Mouse (Mus musculus): ENCODE data around the gene Acp2.

DNA sequence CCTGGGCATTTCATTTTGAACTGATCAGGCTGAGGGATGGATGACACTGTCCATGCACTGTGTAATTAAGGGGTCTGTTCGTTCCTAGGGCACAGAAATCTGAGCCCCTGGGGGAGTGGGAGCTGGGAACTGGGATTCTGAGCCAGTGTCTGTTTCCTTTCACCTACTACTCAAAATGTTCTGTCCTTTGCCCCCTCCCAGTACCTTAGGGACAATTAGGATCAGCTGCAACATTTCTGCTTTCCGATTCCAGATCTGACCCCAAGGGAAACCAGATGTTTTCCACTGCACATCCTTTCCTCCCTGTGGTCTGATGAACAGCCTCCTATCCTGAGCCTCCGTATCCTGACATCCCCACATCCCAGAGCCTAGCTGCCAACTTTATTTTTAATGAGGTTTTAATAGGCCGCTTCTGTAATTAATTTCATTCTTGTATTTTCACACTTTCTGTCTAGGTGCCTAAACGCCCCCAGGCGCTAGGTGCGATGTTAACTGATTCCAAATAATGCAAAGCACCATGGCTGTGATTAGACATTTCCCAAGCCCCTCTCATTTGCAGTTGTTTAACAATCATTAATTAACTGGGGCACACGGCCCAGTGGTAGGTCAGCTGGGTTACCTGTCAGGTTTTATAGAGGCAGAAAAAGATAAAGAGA is 52.2 kb downstream of the Acp2 start:
- TF ChIP-seq CTCF (IDR thresholded peaks at IDR 0.05; ENCODE audit: low read depth, low read length), result no peak
- no peak for TF ChIP-seq GATA1 (IDR thresholded peaks at IDR 0.05; ENCODE audit: borderline replicate concordance, low read length)
- no peak for TF ChIP-seq TAL1 (conservative IDR thresholded peaks at IDR 0.05; ENCODE audit: low read depth, low read length)
- no peak for TF ChIP-seq POLR2AphosphoS5 (IDR thresholded peaks at IDR 0.05; ENCODE audit: insufficient replicate concordance, low read depth, low read length)
